Mouse (Mus musculus): ENCODE measurements around the gene Tmem214.

The Tmem214 gene

GRCm38 (mm10) chr5:30867712-30868111 lies at the start of gene Tmem214:
Tmem214 (plus strand) TSS chr5:30868012.
- no peak for DNase-seq

GRCm38 (mm10) chr5:30818758-30819309 lies 49.0 kb upstream of the Tmem214 start:
- DNase-seq, result peak in 1 of 2 experiments; percentile 35

GRCm38 (mm10) chr5:30822689-30823088 lies 45.1 kb upstream of the Tmem214 start:
- peak; percentile 48 to 49 for DNase-seq

- DNase-seq, result peak; percentile 64 to 79
Observed at GRCm38 (mm10) chr5:30823091-30823490, 44.7 kb upstream of the Tmem214 start.

- peak in 1 of 2 experiments; percentile 26 for DNase-seq
Observed at GRCm38 (mm10) chr5:30824124-30824988, 43.5 kb upstream of the Tmem214 start.

GRCm38 (mm10) chr5:30825166-30825565 lies 42.6 kb upstream of the Tmem214 start:
- peak; percentile 63 to 76 for DNase-seq

- DNase-seq, result peak; percentile 72 to 82
Observed at GRCm38 (mm10) chr5:30825821-30826220, 42.0 kb upstream of the Tmem214 start.

- no peak for DNase-seq
Observed at GRCm38 (mm10) chr5:30833416-30833815, 34.4 kb upstream of the Tmem214 start.

- DNase-seq, result no peak
Observed at GRCm38 (mm10) chr5:30839731-30840130, 28.1 kb upstream of the Tmem214 start.

GRCm38 (mm10) chr5:30841896-30842295 lies 25.9 kb upstream of the Tmem214 start:
- no peak for DNase-seq

GRCm38 (mm10) chr5:30849891-30850555 lies 17.8 kb upstream of the Tmem214 start:
- peak in 1 of 2 experiments; percentile 6 for DNase-seq

- no peak for DNase-seq
Observed at GRCm38 (mm10) chr5:30850556-30850925, 17.3 kb upstream of the Tmem214 start.

- no peak for DNase-seq
Observed at GRCm38 (mm10) chr5:30853522-30853921, 14.3 kb upstream of the Tmem214 start.

GRCm38 (mm10) chr5:30855674-30856073 lies 12.1 kb upstream of the Tmem214 start:
- no peak for DNase-seq

GRCm38 (mm10) chr5:30856124-30856523 lies 11.7 kb upstream of the Tmem214 start:
- DNase-seq, result no peak

GRCm38 (mm10) chr5:30863852-30864251 lies 4.0 kb upstream of the Tmem214 start:
- peak; percentile 32 to 56 for DNase-seq

- DNase-seq, result no peak
Observed at GRCm38 (mm10) chr5:30864322-30864721, 3.5 kb upstream of the Tmem214 start.

- DNase-seq, result no peak
Observed at GRCm38 (mm10) chr5:30866871-30867270, 941 bp upstream of the Tmem214 start.

- DNase-seq, result peak in 1 of 2 experiments; percentile 29
Observed at GRCm38 (mm10) chr5:30868981-30869380, 1.2 kb downstream of the Tmem214 start.

GRCm38 (mm10) chr5:30869405-30870130 lies 1.8 kb downstream of the Tmem214 start:
- DNase-seq, result peak; percentile 93 to 96

GRCm38 (mm10) chr5:30870131-30870406 lies 2.3 kb downstream of the Tmem214 start:
- DNase-seq, result no peak

GRCm38 (mm10) chr5:30872574-30872973 lies 4.8 kb downstream of the Tmem214 start:
- DNase-seq, result no peak

- DNase-seq, result no peak
Observed at GRCm38 (mm10) chr5:30874365-30874764, 6.6 kb downstream of the Tmem214 start.

Measured in cerebellum, postnatal 10 days (tissue).